Mouse (Mus musculus) midbrain, postnatal 0 days (tissue): ENCODE results near the gene Nfia. TPM values are rescaled to one million over a fixed set of nuclear protein-coding genes. Genes with fewer than 3 reads are reported as not detected.

Experiments used
- ATAC-seq: fragments of 200-750 bp; cut with Nextera tagmentation; 2 replicates; pipeline ENCODE4 v1.8.0; 2017; ENCODE audit warnings: moderate number of reproducible peaks, mild to moderate bottlenecking, moderate TSS enrichment, moderate library complexity; ENCODE audit not compliant: low FRiP score
- DNase-seq: peaks from one replicate; pipeline ENCODE4 v3.0.0-alpha.2; 2015; ENCODE audit warnings: low spot score
- H3K27ac ChIP-seq: fragments of 300-500 bp; sonication (generic); 2 replicates; pipeline ENCODE4 v1.5.1; 2014; ENCODE audit warnings: low read depth, mild to moderate bottlenecking, low read length, mixed read lengths
- H3K27me3 ChIP-seq: fragments of 300-500 bp; sonication (generic); 2 replicates; pipeline ENCODE4 v1.6.1; 2014; ENCODE audit warnings: low read length, control low read depth, mixed read lengths; ENCODE audit not compliant: insufficient read depth
- H3K36me3 ChIP-seq: fragments of 300-500 bp; sonication (generic); 2 replicates; pipeline ENCODE4 v1.6.1; 2014; ENCODE audit warnings: low read length, control low read depth, mixed read lengths; ENCODE audit not compliant: insufficient read depth
- H3K4me1 ChIP-seq: fragments of 300-500 bp; sonication (generic); 2 replicates; pipeline ENCODE4 v1.6.1; 2014; ENCODE audit warnings: mild to moderate bottlenecking, control low read depth, antibody characterized with exemption, low read length, mixed read lengths; ENCODE audit not compliant: insufficient read depth
- H3K4me2 ChIP-seq: fragments of 300-500 bp; sonication (generic); 2 replicates; pipeline ENCODE4 v1.6.1; 2014; ENCODE audit warnings: low read depth, mild to moderate bottlenecking, low read length, mixed read lengths; ENCODE audit not compliant: poor library complexity, severe bottlenecking
- H3K4me3 ChIP-seq: fragments of 300-500 bp; sonication (generic); 2 replicates; pipeline ENCODE4 v1.5.1; 2014; ENCODE audit warnings: low read depth, mild to moderate bottlenecking, low read length, moderate library complexity
- H3K9ac ChIP-seq: fragments of 300-500 bp; sonication (generic); replicated peaks from 2 replicates; pipeline ENCODE4 v1.6.1; 2014; ENCODE audit warnings: mild to moderate bottlenecking, low read length, moderate library complexity, mixed read lengths; ENCODE audit not compliant: poor library complexity, severe bottlenecking
- H3K9me3 ChIP-seq: fragments of 300-500 bp; sonication (generic); 2 replicates; pipeline ENCODE4 v1.6.1; 2016; ENCODE audit warnings: low read length, control low read depth
- CTCF ChIP-seq: IDR thresholded peaks from 2 replicates; pipeline ENCODE4 v1.5.1; 2016; ENCODE audit warnings: antibody characterized with exemption, mild to moderate bottlenecking
- WGBS: fragments of 180-500 bp; shearing (Covaris S2); extraction: QIAGEN DNeasy Blood & Tissue Kit; methylation state at CpG from one replicate; pipeline ENCODE4 v1.1.7; 2014; 5-methylcytosine and 5-hydroxymethylcytosine counted together
- polyA plus RNA-seq: library from polyadenylated mRNA; unstranded; fragments of >200 nt; fragmentation: Nextera tagmentation; extraction: Ambion mirVana; gene quantifications from 2 replicates; pipeline ENCODE4 v1.2.1, GENCODE M21; 2015
- total RNA-seq: library from RNA; depleted of rRNA; stranded (reverse); fragments of >200 nt; gene quantifications from 2 replicates; pipeline ENCODE4 v1.2.3, GENCODE M21; 2014

Gene Nfia
- total and polyA plus RNA-seq, 2 experiments from 2014 or later: 35.7 to 51.7 TPM

- H3K36me3 ChIP-seq: no peaks in the 10 kb centered on the region
- H3K9ac ChIP-seq: no peak overlapping the region
- TF ChIP-seq CTCF: no peak
- H3K4me3 ChIP-seq: no peak overlapping the region
- H3K9me3 ChIP-seq: no peaks in the 10 kb centered on the region
- H3K4me2 ChIP-seq: no peak overlapping the region
- WGBS: 23% methylated on average over 3 of the region's 3 CpGs
- no peak overlapping the region for H3K27ac ChIP-seq
- ATAC-seq: no peak
- DNase-seq: no peak
- H3K27me3 ChIP-seq: no peaks in the 10 kb centered on the region
- no peaks in the 10 kb centered on the region for H3K4me1 ChIP-seq
Observed at GRCm38 (mm10) chr4:97991880-97992279, 219.3 kb downstream of the Nfia start.

GRCm38 (mm10) chr4:97995911-97996712, 223.6 kb downstream of the Nfia start:
- no peak overlapping the region for H3K4me3 ChIP-seq
- H3K36me3 ChIP-seq: no peaks in the 10 kb centered on the region
- H3K4me2 ChIP-seq: no peak overlapping the region
- no peaks in the 10 kb centered on the region for H3K4me1 ChIP-seq
- TF ChIP-seq CTCF: no peak
- no peak for ATAC-seq
- 75% methylated on average over 8 of the region's 8 CpGs for WGBS
- H3K9ac ChIP-seq: no peak overlapping the region
- no peaks in the 10 kb centered on the region for H3K27me3 ChIP-seq
- DNase-seq: no peak
- H3K9me3 ChIP-seq: no peaks in the 10 kb centered on the region
- H3K27ac ChIP-seq: no peak overlapping the region

GRCm38 (mm10) chr4:97997151-97997817, 224.8 kb downstream of the Nfia start:
- no peak for TF ChIP-seq CTCF
- Histone ChIP-seq H3K4me2 (no peak overlapping the region), H3K9ac (no peak overlapping the region), H3K9me3 (no peaks in the 10 kb centered on the region), H3K4me3 (no peak overlapping the region), H3K27ac (no peak overlapping the region), H3K4me1 (no peaks in the 10 kb centered on the region), H3K27me3 (no peaks in the 10 kb centered on the region), H3K36me3 (no peaks in the 10 kb centered on the region)
- peak; percentile 70 for DNase-seq
- ATAC-seq: no peak
- 74% methylated on average over 11 of the region's 11 CpGs for WGBS

- no peak for DNase-seq
- no peaks in the 10 kb centered on the region for H3K9me3 ChIP-seq
- no peak overlapping the region for H3K4me3 ChIP-seq
- H3K9ac ChIP-seq: no peak overlapping the region
- H3K36me3 ChIP-seq: no peaks in the 10 kb centered on the region
- no peak overlapping the region for H3K27ac ChIP-seq
- peaks cover 6% of the 10 kb centered on the region; the same call in 1 of the 2 replicates for H3K4me1 ChIP-seq
- no peak overlapping the region for H3K4me2 ChIP-seq
- H3K27me3 ChIP-seq: no peaks in the 10 kb centered on the region
- no peak for TF ChIP-seq CTCF
- ATAC-seq: no peak
- WGBS: 79% methylated on average over 5 of the region's 5 CpGs
Observed at GRCm38 (mm10) chr4:98002206-98002605, 229.7 kb downstream of the Nfia start.

GRCm38 (mm10) chr4:98003323-98004107, 231.0 kb downstream of the Nfia start:
- DNase-seq: no peak
- H3K4me3 ChIP-seq: no peak overlapping the region
- H3K4me1 ChIP-seq: peaks cover 6% of the 10 kb centered on the region; the same call in 1 of the 2 replicates
- no peak for TF ChIP-seq CTCF
- ATAC-seq: peak; percentile 47; the same call in 1 of the 2 replicates
- H3K9ac ChIP-seq: no peak overlapping the region
- WGBS: 24% methylated on average over 12 of the region's 12 CpGs
- no peak overlapping the region for H3K4me2 ChIP-seq
- H3K9me3 ChIP-seq: no peaks in the 10 kb centered on the region
- no peaks in the 10 kb centered on the region for H3K27me3 ChIP-seq
- H3K27ac ChIP-seq: peak overlapping the region; percentile 55
- no peaks in the 10 kb centered on the region for H3K36me3 ChIP-seq
